Mouse (Mus musculus) yolk sac, embryonic 10.5 days (tissue): ENCODE measurements around the gene Faap100.
"Not testable (repeated sequence)": the region's sequence is repeated elsewhere in the genome, so short reads cannot be mapped to it uniquely, and the experiment has no call there.

Experiments
- DNase-seq: peaks from one replicate; pipeline ENCODE4 v3.0.0-alpha.2; 2017; ENCODE audit warnings: low spot score

Faap100 gene

DNA sequence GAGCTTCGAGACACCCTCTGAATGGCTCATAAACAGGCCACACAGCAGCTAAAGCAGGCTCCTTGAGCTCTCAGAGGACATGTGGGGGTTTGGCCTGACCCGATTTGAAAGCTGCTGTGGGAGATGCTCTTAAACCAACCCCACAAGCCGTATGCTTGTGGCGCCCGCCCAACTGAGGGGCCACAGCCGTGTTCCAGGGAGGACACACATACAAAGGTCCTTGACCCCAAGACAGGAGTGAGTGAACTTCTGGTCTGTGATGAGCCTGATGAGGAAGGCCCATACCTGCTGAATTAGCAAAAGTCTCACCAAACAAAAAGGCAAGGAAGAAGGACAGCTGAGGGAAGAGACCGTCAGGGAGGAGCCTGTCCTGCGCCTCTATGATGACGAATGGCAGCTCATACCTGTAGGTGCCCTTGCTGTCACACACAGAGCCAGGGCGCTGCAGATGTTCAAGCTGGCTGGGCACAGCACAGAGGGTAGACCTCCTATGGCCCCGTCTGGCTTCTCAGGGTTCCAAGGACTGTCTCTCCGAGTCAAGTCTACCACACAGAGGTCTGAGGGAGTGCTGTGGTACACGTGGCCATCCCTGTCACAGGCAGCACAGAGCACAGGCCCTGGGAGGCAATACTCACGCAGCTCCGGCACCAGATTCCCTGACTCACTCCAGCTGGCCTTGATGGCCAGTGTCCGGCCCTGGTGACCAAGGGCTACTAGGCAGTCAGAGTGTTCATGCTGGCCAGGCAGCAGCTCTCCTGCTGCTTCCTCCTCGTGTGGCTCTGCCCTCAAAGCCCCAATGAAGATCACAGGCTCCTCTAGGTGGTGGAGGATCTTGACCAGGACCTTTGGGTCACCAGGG, 2.0 kb downstream of the Faap100 start:
- no peak for DNase-seq

GRCm38 (mm10) chr11:120375324-120375723, 3.2 kb downstream of the Faap100 start:
- DNase-seq, result no peak

DNA sequence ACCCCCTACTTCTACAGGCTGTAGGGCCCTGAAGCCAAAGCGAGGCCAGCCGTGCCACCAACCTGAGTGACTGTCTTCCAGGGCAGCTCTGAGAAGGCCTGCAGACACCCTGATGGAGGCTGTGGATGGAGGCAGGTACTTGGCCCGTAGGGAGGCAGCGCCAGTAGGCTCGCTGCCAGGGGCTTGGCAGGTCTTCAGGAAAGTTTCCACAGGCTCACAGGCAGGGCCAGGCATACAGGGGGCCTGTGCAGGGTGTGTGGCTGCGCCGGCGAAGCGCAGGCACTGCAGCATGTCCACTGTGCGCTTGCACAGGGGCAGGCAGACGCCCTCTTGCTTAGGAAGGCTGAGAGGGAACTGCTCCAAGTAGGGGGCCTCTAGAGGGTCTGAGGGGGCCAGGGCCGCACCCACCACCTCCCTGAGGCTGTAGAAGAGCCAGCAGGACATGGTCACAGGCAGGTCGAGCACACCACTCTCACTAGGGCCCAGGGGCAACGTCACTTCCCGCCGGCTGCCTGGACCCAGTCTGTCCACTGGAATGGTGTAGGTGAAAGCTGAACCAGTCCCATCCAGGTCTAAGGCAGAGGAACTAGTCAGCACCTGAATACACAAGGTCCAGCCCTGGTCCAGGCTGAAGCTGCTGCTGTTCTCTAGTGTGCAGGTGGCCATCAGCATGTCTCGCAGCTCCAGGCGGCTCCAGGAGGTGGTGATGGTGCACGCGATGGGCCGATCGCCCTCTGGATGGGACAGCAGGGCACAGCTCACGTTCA, 4.6 kb downstream of the Faap100 start:
- no peak for DNase-seq

DNA sequence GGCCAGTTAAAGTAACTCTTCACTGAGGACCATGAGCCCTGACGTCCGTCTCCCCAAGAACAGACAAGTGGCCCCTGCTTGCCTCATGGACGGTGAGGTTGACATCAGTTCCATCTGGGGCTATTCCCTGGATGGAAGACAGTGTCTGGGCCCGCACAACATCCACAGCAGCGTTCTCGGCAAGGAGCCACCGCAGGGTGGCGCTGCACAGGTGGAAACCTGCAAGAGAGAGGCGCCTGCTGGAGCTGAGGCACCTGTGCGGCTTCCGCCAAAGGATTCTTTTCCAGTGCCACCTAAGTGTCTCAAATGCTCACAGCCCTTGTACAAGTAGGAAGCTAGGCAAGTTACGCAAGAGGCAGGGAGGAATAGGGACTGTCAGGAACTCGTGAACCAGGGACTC, 5.5 kb downstream of the Faap100 start:
- no peak for DNase-seq

DNA sequence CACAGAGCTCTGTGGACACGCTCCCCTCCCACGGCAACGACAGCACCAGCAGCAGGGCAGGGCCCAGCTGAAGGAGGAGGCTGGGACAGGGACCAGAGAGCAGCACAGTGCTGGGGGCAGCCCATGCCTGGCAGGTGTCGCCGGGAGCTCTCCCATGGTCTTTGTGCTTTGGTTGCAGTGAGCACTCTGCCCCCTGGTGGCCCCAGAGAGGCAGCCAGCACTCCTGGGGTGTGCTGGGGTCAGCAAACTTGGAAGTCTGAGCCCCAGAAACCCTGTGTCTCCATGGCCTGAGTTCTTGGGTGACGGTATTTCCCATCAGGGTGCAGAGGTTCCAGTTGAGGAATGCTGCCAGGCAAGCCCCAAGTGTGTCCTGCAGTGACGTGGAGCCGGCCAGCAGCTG, 8.9 kb downstream of the Faap100 start:
- peak; percentile 44 for DNase-seq

DNA sequence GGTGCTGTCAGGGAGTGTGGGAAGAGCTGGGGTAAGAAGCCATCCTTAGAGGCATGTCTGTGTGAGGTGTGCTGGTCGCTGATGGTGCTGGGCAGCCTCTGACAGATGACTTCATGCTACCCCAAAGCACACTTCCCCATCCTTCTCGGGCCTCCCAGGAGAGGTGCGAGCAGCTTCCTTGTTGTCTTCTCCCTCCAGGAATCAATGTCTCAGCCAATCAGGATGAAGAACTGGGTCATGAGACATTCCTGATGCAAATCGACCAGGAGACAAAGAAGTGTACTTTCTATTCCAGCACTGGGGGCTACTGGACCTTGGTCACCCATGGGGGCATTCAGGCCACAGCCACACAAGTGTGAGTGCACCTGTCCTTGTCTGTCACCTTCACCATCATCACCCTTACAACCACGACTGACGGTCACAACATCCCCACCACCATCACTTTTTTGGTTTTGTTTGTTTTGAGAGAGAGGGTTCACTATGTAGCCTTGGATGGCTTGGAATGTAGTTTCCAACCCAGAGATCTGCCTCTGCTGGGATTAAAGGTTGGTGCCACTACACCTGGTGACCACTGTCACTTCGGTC, 12.0 kb downstream of the Faap100 start:
- DNase-seq, result no peak

DNA sequence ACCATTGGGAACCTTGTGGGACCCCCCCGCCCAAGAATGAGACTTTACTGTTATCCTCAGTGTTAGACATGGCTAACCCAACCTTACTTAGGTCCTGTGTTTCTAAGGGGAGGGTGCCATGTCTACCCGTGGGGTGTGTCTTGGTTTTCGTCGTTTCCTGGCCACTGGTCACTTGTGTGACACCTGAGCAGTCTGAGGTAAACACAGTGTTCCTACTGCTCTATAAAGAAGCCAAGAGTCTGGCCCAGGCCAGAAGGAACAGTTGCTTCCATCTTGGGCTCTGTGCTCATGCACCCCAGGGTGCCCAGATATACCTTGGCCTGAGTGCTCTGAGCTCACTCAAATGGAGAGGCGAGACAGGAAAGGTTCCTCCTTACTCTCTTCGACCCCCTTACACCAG, 15.7 kb downstream of the Faap100 start:
- DNase-seq, result no peak

DNA sequence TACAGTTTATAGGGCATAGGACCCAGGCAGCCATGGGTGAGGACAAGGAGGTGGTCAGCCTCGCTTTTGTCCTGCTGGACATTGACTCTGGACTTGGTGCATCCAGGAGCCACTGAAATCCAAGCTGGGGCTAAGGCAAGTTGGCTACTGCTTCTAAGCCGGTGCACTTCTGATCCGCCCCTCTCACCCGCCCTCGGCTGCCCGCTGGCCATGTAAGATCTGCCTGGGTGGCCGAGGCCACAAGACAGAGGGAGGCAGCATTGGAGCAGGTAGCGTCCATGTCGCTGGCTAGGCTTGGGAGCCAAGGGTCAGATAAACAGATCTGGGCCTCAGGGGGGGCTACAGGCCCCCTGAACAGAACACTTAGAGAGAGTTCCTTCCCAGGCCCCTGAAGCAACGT, 17.3 kb downstream of the Faap100 start, which contains the start of gene Fscn2:
Gene Fscn2, plus strand, starts transcription at position 240 of the 400 bp plus-strand sequence.
- no peak for DNase-seq

- no peak for DNase-seq
Measured at GRCm38 (mm10) chr11:120360755-120361154, 17.8 kb downstream of the Faap100 start.

GRCm38 (mm10) chr11:120360062-120360461, 18.5 kb downstream of the Faap100 start:
- DNase-seq, result no peak

- no peak for DNase-seq
Measured at GRCm38 (mm10) chr11:120359391-120359790, 19.2 kb downstream of the Faap100 start.

DNA sequence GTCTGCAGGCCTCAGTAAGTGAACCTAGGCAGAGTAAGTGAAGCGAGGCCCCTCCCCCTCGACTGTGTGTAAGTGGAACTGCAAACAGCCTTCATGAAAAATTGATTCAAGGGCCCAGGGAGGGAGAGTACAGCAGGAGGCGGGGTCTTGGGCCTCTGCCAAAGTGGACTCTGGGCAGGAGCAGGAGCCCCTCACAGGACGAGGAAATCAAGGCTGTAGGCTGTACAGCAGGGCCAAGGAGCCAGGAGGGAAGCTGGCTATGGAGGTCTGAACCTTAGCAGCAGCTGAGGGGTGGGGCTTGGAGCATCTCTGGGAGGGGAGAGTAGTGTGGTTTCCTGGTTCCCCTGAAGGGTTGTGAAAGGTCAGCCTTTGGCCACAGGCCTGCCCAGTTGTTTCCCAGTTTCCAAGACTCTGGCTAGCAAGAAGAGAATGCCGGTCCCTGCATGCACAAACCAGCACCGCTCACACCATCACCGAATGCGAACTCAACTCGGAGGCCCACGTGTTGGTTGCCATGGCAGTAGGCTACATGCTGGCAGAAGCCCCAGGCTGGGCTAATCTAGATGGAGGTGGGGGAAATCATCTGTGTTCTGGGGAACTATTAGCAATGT, 20.7 kb downstream of the Faap100 start:
- DNase-seq, result no peak

DNA sequence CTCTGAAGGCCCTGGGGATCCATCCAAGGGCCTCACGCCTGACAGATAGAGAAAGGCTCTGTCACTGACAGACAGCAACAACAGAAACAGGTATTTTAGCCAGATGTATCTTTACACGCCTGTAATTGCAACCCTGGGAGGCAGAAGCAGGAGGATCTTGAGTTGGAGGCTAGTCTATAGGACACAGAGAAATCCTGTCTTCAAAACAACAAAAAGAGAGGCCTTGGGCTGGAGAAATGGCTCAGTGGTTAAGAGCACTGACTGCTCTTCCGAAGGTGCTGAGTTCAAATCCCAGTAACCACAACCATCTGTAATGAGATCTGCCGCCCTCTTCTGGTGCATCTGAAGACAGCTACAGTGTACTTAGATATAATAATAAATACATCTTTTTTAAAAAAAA, 21.7 kb downstream of the Faap100 start:
- no peak for DNase-seq

DNA sequence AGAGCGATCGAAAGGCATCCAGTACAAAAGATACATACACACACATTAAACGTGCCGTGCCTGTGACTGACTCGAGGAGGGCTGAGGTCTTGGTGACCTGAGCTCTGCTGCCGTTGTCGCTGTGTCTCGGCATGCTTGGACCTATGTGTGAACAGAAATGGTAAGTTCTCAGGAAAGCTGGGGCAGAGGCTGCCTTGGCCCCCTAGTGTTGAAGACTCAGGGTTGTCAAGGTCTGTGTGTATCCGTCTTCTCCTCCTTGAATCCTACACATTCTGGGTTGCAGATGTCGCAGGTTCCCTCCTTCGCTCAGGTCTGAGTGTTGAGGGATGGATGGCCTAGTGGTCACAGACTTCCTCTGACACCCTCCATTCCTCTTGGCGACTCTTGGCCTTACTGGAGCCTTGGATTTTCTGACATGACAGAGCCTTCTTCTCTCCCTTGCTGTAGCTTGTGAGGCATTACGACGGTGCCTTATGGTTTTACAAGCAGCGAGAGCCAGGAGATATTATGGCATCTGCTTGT, 22.2 kb downstream of the Faap100 start:
- DNase-seq, result no peak

GRCm38 (mm10) chr11:120355277-120356039, 23.1 kb downstream of the Faap100 start:
- no peak for DNase-seq

DNA sequence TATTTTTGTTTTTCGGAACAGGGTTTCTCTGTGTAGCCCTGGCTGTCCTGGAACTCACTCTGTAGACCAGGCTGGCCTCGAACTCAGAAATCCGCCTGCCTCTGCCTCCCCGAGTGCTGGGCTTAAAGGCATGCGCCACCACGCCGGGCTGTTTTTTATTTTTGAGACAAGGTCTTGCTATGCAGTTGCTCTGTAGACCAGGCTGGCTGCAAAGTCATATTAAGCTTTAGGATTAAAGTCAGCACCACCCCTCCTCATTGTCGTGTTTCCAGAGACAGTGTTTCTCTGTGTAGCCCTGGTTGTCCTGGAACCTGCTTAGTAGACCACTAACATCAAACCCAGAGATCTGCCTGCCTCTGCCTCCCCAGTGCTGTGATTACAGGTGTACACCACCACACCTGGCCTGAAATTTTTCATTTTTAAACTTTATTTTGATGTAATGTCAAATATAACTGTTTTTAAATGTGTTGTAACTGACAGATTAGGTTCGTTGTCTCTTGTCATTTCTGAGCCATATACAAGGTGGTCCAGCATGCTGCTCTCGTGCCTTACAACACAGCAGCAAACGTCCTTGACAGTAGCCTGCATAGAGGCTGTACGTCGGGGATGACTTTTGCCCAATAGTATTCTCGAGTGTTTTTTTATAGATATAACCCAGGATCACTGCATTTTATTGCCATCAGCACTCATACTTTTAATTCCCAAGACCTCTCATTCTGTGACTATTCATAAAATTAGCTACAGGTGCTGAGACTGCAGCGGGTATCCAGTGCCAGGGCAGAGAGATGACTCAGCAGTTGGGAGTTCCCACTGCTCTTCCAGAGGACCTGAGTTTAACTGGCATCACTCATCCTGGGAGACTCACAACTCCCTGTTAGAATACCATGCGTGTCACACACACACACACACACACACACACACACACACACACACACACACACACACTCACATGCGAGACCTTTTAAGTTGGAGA, 24.0 kb downstream of the Faap100 start:
- DNase-seq, result no peak

DNA sequence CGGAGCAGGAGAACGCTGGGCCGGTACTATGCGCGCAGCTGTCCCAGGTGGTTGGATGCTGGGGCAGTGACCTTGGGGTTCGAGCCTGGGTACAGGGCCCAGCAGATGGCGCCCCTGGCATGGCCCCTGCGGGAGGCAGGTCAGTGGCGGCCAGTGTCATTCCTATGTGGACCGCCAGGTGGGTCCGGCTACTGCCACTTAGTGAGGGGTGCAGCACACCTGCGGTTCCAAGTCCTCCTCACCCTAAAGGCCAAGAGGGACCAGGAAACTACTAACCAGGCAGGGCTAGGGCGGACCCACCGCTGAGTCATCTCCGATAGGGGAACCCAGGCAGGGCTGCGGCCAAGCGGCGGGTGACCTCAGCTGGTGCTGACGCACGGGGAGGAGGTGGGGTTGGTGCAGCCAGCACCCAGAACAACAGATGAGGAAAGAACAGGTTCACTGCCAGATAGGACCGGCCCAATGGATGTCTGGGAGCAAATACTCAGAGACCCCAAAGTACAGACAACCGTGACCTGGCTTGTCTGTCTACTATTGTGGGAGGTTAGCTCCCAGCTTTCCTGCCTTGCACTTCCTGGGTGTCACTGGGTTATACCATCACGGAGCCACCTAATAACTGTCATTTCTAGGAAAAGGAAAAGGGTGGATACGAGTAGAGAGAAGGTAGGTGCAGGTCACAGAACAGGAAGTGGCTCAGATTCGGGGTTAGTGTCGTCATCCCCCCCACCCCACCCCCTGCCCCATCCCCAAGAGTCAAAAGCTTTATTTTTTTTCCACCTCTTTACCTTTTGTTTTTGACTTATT, 24.9 kb downstream of the Faap100 start:
- peak; percentile 68 for DNase-seq

DNA sequence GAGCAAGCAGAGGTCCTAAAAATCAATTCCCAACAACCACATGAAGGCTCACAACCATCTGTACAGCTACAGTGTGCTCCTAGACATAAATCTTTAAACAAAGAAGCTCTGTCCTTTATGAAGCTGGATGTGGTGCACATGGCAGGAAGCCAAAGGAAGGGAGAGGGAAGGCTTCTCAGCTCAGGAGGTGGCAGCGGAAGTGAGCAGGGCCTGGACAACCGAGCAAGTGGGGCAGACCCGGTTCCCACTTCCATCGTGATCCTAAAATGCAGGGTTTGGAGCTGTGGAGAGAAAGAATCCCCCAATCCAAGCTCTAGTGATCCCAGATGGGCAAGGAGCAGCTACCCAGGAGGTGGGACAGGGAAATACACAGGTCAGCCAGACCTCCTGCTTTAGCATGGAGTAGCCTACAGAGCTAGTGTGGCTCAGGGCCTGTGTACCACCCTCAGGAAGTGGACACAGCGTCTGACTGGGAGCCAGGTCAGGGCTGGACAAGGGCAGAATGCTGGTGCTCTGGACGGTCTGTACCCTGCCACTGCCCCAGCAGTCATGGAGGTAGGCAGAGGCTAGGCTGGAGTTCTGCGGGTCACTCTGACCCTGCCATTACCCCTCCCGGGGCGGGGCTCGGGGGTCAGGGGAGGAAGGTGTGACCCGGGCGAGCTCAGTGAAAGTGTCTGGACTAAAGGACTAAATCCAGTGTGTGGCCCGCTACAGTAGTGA, 25.8 kb downstream of the Faap100 start:
- DNase-seq, result no peak

- DNase-seq, result not testable (repeated sequence)
Measured at GRCm38 (mm10) chr11:120352093-120352350, 26.5 kb downstream of the Faap100 start.
